Mouse (Mus musculus): ENCODE results near the gene Hnf1b. TPM values are rescaled to one million over a fixed set of nuclear protein-coding genes. Genes with fewer than 3 reads are reported as not detected.

Gene Hnf1b
- polyA plus RNA-seq, 1 experiment from 2014 or later: 2.0 TPM

GRCm38 (mm10) chr11:83865286-83865685, 15.4 kb downstream of the Hnf1b start:
- no peaks in the 10 kb centered on the region for H3K9me3 ChIP-seq
- peaks cover 22% of the 10 kb centered on the region for H3K4me1 ChIP-seq
- whole genome bisulfite sequencing: 51% methylated on average over 9 of the region's 9 CpGs
- H3K27ac ChIP-seq: no peak overlapping the region
- peaks cover 36% of the 10 kb centered on the region for H3K27me3 ChIP-seq (ENCODE audit: insufficient read depth, poor library complexity, severe bottlenecking)
- H3K4me3 ChIP-seq: no peak overlapping the region
- H3K36me3 ChIP-seq: no peaks in the 10 kb centered on the region
- DNase-seq (ENCODE audit: low spot score): no peak

- Histone ChIP-seq H3K36me3 (no peaks in the 10 kb centered on the region), H3K27me3 (ENCODE audit: insufficient read depth, poor library complexity, severe bottlenecking) (peaks cover 36% of the 10 kb centered on the region), H3K4me3 (no peak overlapping the region), H3K9me3 (no peaks in the 10 kb centered on the region), H3K4me1 (peaks cover 22% of the 10 kb centered on the region), H3K27ac (no peak overlapping the region)
- no peak for DNase-seq (ENCODE audit: low spot score)
- 32% methylated on average over 3 of the region's 3 CpGs for WGBS
Observed at GRCm38 (mm10) chr11:83867571-83867970, 17.7 kb downstream of the Hnf1b start.

- no peak for DNase-seq (ENCODE audit: low spot score)
- Histone ChIP-seq H3K4me3 (no peak overlapping the region), H3K4me1 (peaks cover 22% of the 10 kb centered on the region), H3K36me3 (no peaks in the 10 kb centered on the region), H3K27me3 (ENCODE audit: insufficient read depth, poor library complexity, severe bottlenecking) (peaks cover 26% of the 10 kb centered on the region; the same call in 1 of the 2 replicates), H3K9me3 (no peaks in the 10 kb centered on the region), H3K27ac (no peak overlapping the region)
- 19% methylated on average over 1 of the region's 1 CpGs for WGBS
Observed at GRCm38 (mm10) chr11:83869147-83869546, 19.3 kb downstream of the Hnf1b start.

GRCm38 (mm10) chr11:83869686-83870085, 19.8 kb downstream of the Hnf1b start:
- no peak overlapping the region for H3K27ac ChIP-seq
- WGBS: 45% methylated on average over 3 of the region's 3 CpGs
- H3K4me1 ChIP-seq: peaks cover 22% of the 10 kb centered on the region
- H3K27me3 ChIP-seq (ENCODE audit: insufficient read depth, poor library complexity, severe bottlenecking): peaks cover 21% of the 10 kb centered on the region; the same call in 1 of the 2 replicates
- H3K9me3 ChIP-seq: no peaks in the 10 kb centered on the region
- H3K36me3 ChIP-seq: no peaks in the 10 kb centered on the region
- DNase-seq (ENCODE audit: low spot score): no peak
- H3K4me3 ChIP-seq: no peak overlapping the region

- no peaks in the 10 kb centered on the region for H3K9me3 ChIP-seq
- no peak for DNase-seq (ENCODE audit: low spot score)
- no peak overlapping the region for H3K4me3 ChIP-seq
- no peak overlapping the region for H3K27ac ChIP-seq
- H3K4me1 ChIP-seq: peaks cover 19% of the 10 kb centered on the region
- 74% methylated on average over 9 of the region's 9 CpGs for WGBS
- H3K36me3 ChIP-seq: no peaks in the 10 kb centered on the region
- peaks cover 12% of the 10 kb centered on the region; the same call in 1 of the 2 replicates for H3K27me3 ChIP-seq (ENCODE audit: insufficient read depth, poor library complexity, severe bottlenecking)
Observed at GRCm38 (mm10) chr11:83871780-83872554, 22.1 kb downstream of the Hnf1b start.

GRCm38 (mm10) chr11:83873509-83873908, 23.6 kb downstream of the Hnf1b start:
- Histone ChIP-seq H3K27ac (no peak overlapping the region), H3K4me3 (no peak overlapping the region), H3K9me3 (no peaks in the 10 kb centered on the region), H3K27me3 (ENCODE audit: insufficient read depth, poor library complexity, severe bottlenecking) (no peaks in the 10 kb centered on the region; the same call in 1 of the 2 replicates), H3K36me3 (no peaks in the 10 kb centered on the region), H3K4me1 (peaks cover 18% of the 10 kb centered on the region)
- WGBS: 78% methylated on average over 9 of the region's 9 CpGs
- DNase-seq (ENCODE audit: low spot score): no peak

GRCm38 (mm10) chr11:83876630-83877029, 26.8 kb downstream of the Hnf1b start:
- no peaks in the 10 kb centered on the region for H3K36me3 ChIP-seq
- no peaks in the 10 kb centered on the region for H3K9me3 ChIP-seq
- H3K4me1 ChIP-seq: peaks cover 12% of the 10 kb centered on the region
- DNase-seq (ENCODE audit: low spot score): no peak
- H3K4me3 ChIP-seq: no peak overlapping the region
- H3K27me3 ChIP-seq (ENCODE audit: insufficient read depth, poor library complexity, severe bottlenecking): no peaks in the 10 kb centered on the region
- H3K27ac ChIP-seq: no peak overlapping the region
- 81% methylated on average over 7 of the region's 7 CpGs for WGBS

- no peak for DNase-seq (ENCODE audit: low spot score)
- peaks cover 16% of the 10 kb centered on the region for H3K4me1 ChIP-seq
- no peaks in the 10 kb centered on the region for H3K9me3 ChIP-seq
- H3K4me3 ChIP-seq: no peak overlapping the region
- no peaks in the 10 kb centered on the region for H3K27me3 ChIP-seq (ENCODE audit: insufficient read depth, poor library complexity, severe bottlenecking)
- H3K36me3 ChIP-seq: no peaks in the 10 kb centered on the region
- peak overlapping the region; percentile 47; the same call in 1 of the 2 replicates for H3K27ac ChIP-seq
- 29% methylated on average over 8 of the region's 8 CpGs for WGBS
Observed at GRCm38 (mm10) chr11:83877765-83878164, 27.9 kb downstream of the Hnf1b start.

GRCm38 (mm10) chr11:83878417-83878952, 28.6 kb downstream of the Hnf1b start:
- DNase-seq (ENCODE audit: low spot score): no peak
- Histone ChIP-seq H3K9me3 (no peaks in the 10 kb centered on the region), H3K27me3 (ENCODE audit: insufficient read depth, poor library complexity, severe bottlenecking) (no peaks in the 10 kb centered on the region), H3K36me3 (no peaks in the 10 kb centered on the region), H3K4me1 (peaks cover 17% of the 10 kb centered on the region), H3K4me3 (no peak overlapping the region), H3K27ac (no peak overlapping the region)
- WGBS: 67% methylated on average over 4 of the region's 4 CpGs

GRCm38 (mm10) chr11:83879130-83879529, 29.3 kb downstream of the Hnf1b start:
- DNase-seq (ENCODE audit: low spot score): no peak
- H3K4me1 ChIP-seq: peaks cover 17% of the 10 kb centered on the region
- 77% methylated on average over 3 of the region's 3 CpGs for WGBS
- H3K9me3 ChIP-seq: no peaks in the 10 kb centered on the region
- H3K27ac ChIP-seq: no peak overlapping the region
- no peaks in the 10 kb centered on the region for H3K27me3 ChIP-seq (ENCODE audit: insufficient read depth, poor library complexity, severe bottlenecking)
- no peaks in the 10 kb centered on the region for H3K36me3 ChIP-seq
- H3K4me3 ChIP-seq: no peak overlapping the region

GRCm38 (mm10) chr11:83881438-83881837, 31.6 kb downstream of the Hnf1b start:
- Histone ChIP-seq H3K36me3 (no peaks in the 10 kb centered on the region), H3K4me3 (no peak overlapping the region), H3K9me3 (no peaks in the 10 kb centered on the region), H3K4me1 (peaks cover 16% of the 10 kb centered on the region), H3K27me3 (ENCODE audit: insufficient read depth, poor library complexity, severe bottlenecking) (no peaks in the 10 kb centered on the region), H3K27ac (no peak overlapping the region)
- WGBS: 71% methylated on average over 5 of the region's 5 CpGs
- DNase-seq (ENCODE audit: low spot score): no peak

- no peak overlapping the region for H3K4me3 ChIP-seq
- no peaks in the 10 kb centered on the region for H3K9me3 ChIP-seq
- no peak overlapping the region for H3K27ac ChIP-seq
- H3K4me1 ChIP-seq: peaks cover 10% of the 10 kb centered on the region
- H3K27me3 ChIP-seq (ENCODE audit: insufficient read depth, poor library complexity, severe bottlenecking): no peaks in the 10 kb centered on the region
- 43% methylated on average over 6 of the region's 6 CpGs for WGBS
- DNase-seq (ENCODE audit: low spot score): peak; percentile 83
- H3K36me3 ChIP-seq: no peaks in the 10 kb centered on the region
Observed at GRCm38 (mm10) chr11:83882552-83882951, 32.7 kb downstream of the Hnf1b start.

- 68% methylated on average over 6 of the region's 6 CpGs for WGBS
- no peak for DNase-seq (ENCODE audit: low spot score)
- Histone ChIP-seq H3K36me3 (no peaks in the 10 kb centered on the region), H3K4me1 (peaks cover 5% of the 10 kb centered on the region), H3K9me3 (no peaks in the 10 kb centered on the region), H3K27ac (no peak overlapping the region), H3K27me3 (ENCODE audit: insufficient read depth, poor library complexity, severe bottlenecking) (no peaks in the 10 kb centered on the region), H3K4me3 (no peak overlapping the region)
Observed at GRCm38 (mm10) chr11:83883074-83883473, 33.2 kb downstream of the Hnf1b start.
